Mouse (Mus musculus): ENCODE results near the gene Calcrl. TPM values are rescaled to one million over a fixed set of nuclear protein-coding genes. Genes with fewer than 3 reads are reported as not detected.

Calcrl gene
- 9.9 to 12.4 TPM (median 10.7 TPM) in 4 replicates for total RNA-seq (2023)

GRCm38 (mm10) chr2:84425138-84425537 is at the start of gene Calcrl:
Calcrl (minus strand) TSS chr2:84425411.

Other genes with a start within 250 kb of the Calcrl start
- gene Tfpi, start 51.4 kb upstream of the Calcrl start, total RNA-seq (2023) = 1.4 to 3.5 TPM (median 2.2 TPM) in 4 replicates
- gene Ctnnd1, start 225.4 kb upstream of the Calcrl start, total RNA-seq (2023) = 2.3 to 3.5 TPM (median 2.6 TPM) in 4 replicates
- 0.18 TPM in 1 of 4 replicates, not detected in the others for gene Btbd18, start 233.7 kb upstream of the Calcrl start, total RNA-seq (2023)
- 47.2 to 55.2 TPM (median 52.0 TPM) in 4 replicates for gene Selenoh, start 245.4 kb upstream of the Calcrl start, total RNA-seq (2023)